Mouse (Mus musculus) ovary, postnatal 36 days (tissue): Measurements from ENCODE around the gene Cd47.

Source experiments
- DNase-seq: peaks from one replicate; pipeline ENCODE4 v3.0.0; 2022; ENCODE audit warnings: low spot score, mixed read lengths

Cd47 gene

DNA sequence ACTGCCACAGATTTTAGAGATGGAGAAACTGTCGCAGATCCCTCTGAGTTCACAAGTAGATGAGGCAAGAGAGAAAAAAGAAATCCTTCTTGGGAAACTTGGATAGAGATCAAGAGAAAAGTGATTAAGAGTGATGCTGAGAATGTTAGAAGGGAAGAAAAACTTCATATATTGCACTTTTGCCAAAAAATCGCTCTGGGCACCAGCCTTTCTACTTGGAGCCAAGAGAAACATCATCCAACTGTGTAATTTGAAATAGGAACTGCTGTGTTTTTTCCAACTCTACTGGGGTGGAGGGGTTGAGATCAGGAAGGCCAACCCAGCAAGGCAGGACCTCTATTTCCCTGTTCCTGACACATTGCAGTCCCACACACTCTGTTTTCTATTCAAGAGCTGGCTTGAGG is 151.0 kb downstream of the Cd47 start:
- DNase-seq = no peak

DNA sequence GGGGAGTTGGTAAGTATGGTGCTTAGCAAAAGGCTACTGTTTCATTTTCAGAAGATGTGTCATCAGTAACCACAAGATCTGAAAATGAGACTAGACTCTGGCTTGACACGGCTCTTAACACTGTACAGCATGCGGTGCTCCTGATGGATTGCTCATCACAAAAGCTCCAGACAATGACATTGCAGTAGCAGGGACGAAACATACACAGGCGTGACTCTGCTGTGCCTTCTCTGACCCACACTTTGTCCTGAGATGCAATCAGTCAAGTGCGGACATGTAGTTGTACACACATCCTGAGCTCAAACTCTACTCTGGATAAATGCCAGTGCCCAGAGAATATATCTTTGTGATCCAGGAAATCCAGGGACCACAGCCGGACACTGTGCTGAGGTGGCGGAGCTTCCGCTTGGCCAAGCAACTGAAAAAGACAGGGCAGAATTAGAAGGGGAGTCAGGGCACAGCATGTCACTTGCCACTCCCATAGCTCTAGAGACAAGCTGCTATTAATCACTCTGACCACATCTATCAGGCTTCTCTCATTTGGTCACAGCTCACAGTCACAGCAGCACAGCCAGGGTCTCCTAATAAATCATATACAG is 151.7 kb downstream of the Cd47 start:
- no peak for DNase-seq

DNA sequence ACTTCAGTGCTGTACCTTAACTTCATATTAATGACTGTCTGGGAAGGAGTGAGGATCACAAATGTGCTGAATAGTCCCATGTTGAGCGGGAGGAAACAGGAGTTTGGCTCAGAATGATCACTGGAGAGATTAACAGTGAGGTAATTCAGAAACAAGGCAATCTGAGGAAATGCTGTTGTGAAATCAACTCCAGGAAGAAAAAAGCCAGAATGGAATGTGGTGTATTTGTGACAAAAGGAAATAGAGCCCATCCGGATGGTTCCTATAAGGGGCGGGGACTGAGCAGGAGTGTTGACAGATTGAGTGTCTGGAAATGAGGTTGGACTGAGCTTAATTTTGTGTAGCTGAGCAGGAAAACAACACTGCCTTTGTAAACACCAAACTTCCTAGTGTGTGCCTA is 153.5 kb downstream of the Cd47 start:
- no peak for DNase-seq

DNA sequence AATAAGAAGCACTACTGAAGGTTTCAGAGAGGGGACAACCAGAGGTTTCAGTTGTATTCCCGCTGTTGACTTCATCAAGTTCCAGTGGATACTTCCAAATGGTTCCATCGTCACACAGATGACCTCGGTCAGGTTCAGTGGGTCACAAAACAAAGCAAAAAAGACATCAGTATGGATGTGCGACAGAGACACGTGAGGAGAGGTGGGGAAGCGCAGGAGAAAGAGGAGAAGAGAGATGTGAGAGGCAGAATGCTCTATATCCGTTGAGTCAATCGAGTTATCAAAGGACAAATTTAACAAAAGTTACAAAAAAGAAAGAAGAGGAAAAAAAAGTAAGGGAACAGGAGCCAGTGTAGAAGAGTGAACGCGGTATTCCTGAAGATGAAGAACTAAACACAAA is 154.6 kb downstream of the Cd47 start:
- DNase-seq = no peak

DNA sequence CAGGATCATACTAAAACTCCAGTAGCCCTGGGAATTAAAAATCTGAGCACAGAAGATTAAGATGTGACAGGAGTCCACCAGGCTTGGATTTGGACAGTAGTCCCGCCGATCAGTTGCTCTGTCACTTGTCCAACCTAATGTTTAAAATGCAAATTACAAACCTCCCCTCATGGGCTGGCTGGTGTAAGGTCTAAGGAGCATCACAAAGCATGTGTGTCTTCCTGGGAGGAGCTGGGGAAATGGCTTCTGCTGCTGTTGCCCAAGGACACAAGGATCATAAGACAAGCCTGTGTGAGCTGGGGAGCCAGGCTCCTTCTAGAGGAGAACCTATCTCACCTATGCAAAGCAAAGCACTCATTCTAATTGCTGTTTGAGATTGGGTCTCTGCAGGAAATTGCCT is 155.0 kb downstream of the Cd47 start:
- DNase-seq = no peak

DNA sequence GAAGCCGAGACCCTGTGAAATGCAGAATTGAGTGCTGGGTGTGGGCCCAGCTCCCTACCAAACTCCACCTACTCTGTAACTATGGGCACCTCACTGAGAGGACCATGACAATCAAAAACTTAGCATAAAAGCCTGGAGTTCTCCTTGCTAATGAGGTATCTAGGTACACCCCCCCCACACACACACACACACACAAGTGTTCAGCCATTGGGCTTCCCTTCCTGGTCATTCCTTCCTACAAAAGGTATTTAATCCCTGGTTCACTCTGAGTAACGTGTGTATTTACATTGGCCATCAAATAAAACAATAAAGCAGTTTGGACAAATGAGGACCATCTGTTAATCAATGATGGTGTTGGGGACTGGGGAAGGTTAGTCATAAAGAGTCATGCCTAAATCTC is 155.6 kb downstream of the Cd47 start:
- no peak for DNase-seq

DNA sequence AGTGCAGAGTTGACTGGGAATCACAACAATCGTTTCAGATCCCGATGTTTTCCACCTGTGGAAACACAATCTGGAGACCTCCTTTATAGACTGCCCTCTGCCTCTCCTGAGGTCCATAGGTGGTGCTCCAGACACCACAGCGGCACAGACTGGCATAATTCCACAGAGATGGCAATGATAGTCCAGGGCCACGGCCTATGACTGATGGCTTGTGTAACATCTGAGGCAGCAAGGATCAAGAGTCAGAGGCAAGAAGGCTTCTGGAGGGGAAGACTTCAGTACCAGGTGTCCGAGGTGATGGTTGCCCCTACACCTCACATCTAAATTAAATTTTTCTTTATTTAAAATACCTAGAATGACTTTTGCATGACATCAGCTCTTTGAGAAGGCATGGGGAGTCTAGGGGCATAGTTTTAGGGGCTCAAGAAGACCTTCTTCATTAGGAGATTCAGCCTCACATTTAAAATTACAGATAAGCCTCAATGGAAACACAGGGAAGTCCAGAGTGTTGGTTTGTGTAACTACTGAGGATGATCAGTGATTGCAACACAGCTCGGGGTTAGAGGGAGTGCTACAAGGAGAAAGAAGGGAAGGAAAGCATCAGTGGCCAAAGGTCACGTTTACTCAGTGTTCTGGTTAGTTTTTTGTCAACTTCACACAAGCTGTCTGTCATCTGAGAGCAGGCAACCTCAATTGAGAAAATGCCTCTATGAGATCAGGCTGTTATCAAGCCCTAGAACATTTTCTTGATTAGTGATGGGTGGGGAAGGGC is 156.4 kb downstream of the Cd47 start:
- DNase-seq = no peak

DNA sequence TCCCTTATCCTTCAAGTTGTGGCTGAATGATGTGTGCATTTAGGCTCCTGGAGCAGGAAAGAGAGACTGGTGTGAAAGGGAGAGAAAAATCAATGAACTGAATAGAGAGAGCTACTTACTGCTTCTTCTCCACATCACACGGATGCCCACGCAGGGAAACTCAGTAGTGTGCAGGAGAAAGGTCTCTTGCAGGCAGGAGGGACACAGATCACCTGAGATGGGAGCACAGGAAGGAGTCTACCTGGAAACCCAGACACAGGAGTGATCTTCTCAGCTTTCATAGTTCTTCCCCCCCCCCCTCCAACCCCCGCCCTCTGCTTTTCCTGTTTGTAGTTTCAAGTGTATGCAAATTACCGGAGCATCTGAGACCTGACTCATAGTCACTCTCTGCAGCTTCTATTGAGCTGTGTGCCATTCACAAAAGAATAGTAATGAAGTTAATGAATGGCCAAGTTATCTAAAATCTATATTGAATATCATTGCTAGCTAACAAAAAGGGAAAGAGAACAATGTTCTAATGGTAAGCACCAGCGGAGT is 158.6 kb downstream of the Cd47 start:
- no peak for DNase-seq

DNA sequence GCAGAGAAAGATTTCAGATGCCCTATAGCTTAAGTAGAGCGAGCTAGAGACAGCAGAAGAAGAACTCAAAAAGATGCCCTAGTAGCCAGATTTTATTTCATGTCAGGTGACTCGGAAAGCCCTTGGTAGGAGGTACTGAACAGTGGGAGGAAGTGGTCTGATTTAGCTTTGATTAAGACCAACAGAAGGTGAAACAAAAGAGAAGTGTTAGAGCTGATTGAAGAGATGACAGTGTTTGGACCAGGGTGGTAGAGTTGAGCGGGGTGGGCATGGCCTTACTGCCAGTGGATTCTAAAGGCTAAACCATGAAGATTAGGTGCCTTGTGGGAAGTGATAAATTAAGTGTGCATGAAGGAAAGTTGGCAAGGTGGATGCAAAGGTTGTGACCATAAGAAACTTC is 162.0 kb downstream of the Cd47 start:
- no peak for DNase-seq

DNA sequence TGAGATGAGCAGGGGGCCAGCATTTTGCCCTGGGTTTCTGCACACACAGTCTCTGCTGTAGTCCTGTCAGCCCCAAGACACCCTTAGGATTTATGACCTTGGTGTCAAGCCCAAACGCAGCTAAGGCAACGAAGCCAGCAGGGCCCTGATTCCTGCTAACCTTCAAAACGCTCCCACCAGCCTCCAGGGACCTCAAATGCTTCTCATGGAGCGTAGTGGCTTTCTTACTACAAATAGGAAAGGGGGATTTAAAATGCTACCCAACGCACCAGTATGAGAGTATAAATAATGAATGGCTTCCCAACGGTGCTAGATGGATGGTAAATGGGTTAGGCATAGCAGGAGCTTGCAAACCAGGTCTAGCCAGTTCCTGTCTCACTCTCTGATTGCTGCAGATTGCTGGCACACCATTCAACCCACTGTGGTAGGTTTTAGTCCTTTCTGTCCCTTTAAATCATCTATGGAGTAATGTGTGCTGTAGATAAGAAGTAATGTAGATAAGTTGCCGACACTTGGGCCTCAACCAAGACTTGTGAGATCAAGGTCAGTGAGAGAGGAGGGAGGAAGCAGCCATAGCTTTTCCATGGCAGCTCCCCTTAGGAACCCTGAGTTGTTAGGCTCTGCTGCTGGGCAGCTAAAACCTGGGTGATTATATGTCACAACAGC is 164.1 kb downstream of the Cd47 start:
- DNase-seq = no peak
